Mouse (Mus musculus) left cerebral cortex, postnatal 25 days (tissue): Measurements from ENCODE around the gene Cbr2. TPM values are rescaled to one million over a fixed set of nuclear protein-coding genes. Genes with fewer than 3 reads are reported as not detected.
A peak's percentile ranks its signal among the peaks of the same experiment; 100 is the strongest.

ENCODE experiments used
- DNase-seq, 2 experiments: peaks; one replicate each; pipeline ENCODE4 v3.0.0; 2022; ENCODE audit warnings: low spot score in 2 of 2, mixed read lengths in 1 of 2
- intact Hi-C: fragments of 180-260 bp; cut with DNase I; formaldehyde crosslinking; loops from one replicate; pipeline ENCODE4 v1.15.1; 2025
- total RNA-seq, 2 experiments: library from RNA; stranded (reverse); gene quantifications; 2 replicates each; pipeline ENCODE4 v1.2.3; 2021

Cbr2 gene
- total RNA-seq, 2 experiments from 2014 or later: 2.6 to 3.7 TPM

DNA sequence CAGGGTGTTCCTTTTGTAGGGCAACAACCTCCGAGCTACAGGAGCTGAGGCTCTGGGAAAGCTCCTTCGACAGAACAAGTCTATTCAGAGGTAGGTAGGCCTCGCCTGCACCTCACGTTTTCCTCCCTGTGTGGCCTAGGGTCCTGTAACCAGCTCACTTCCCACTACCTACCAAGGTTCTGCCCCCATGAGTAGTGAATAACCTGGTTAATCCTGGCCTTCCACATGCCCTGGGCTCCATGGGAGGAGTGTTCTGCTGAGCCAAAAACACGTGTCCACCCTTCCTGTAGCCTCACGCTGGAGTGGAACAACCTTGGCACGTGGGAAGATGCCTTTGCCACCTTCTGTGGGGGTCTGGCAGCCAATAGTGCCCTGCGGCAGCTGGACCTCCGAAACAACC is 16.8 kb downstream of the Cbr2 start:
- intact Hi-C loops: no loop called here
- no peak for DNase-seq

DNA sequence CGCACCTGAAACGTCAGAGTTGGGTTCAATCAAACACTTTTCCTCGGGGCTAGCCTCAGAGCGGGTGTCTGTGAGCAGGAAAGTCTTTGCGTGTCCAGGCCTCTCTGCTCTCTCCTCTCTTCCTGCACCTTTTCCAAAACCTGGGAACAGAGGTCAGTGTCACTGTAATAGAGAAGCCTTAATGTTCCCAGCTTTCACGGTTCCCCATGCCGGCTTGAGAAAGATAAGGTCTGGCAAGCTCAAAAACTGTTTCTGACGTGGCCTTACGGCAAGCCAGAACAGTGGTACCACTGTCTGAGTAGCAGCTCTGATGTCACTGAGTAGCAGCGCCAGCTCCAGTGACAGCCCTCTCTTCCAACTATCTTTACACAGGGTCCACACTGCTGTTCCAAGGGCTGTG is 17.4 kb downstream of the Cbr2 start:
- DNase-seq: no peak
- intact Hi-C loops: no loop called here

DNA sequence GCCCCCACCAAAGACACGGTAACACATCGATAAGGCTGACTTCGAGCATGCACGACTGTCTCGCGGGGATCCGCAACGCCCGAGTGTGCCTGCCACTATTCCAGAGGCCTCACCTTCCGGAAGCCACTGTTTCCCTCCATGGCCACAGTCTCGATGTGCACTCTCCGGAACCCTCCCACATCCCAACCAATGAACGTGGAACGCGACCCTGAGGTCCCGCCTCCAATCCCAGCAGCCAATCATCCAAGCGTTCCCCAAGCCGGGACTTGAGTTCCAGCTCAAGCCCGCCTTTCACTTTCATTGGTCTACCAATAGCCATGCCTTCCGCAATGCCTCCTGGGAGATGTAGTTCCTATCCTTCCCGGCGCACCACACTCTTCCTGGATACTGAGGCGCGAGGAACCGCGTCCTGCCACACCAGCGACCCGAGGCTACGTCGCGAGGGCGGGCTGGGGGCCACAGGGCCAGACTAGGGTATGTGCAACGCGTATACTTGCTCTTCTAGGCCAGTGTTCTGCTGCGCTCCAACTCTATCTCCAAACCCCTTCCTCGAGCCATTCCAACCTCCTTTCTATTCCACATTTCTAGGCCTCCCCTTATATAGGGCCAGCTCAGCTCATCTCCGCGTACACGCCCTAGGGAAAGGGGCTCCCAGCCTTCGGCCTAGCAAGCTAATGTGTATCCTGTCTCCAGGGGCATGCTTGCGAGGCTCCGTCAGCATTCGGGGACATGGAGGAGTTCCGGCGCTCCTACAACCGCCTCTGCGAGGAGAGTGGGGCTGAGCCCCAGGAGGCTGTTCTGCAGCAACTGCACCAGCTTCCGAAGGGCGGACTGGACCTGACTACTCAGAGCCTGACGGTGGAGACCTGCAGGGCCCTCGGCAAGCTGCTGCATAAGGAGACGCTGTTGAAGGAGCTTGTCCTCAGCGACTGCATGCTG is 18.1 kb downstream of the Cbr2 start, which contains the start of the genes Cenpx and Lrrc45:
Gene Cenpx, minus strand, starts transcription at position 159 of the 939 bp plus-strand sequence.
Gene Lrrc45, plus strand, starts transcription at position 346 of the 939 bp plus-strand sequence.
- intact Hi-C loops: loop anchor here (2.0 kb wide), 4 partner anchors 55 to 133 kb away; partner anchors contain the start of genes Arhgdia and Sirt7
- DNase-seq: peak; percentile 97 to 100

DNA sequence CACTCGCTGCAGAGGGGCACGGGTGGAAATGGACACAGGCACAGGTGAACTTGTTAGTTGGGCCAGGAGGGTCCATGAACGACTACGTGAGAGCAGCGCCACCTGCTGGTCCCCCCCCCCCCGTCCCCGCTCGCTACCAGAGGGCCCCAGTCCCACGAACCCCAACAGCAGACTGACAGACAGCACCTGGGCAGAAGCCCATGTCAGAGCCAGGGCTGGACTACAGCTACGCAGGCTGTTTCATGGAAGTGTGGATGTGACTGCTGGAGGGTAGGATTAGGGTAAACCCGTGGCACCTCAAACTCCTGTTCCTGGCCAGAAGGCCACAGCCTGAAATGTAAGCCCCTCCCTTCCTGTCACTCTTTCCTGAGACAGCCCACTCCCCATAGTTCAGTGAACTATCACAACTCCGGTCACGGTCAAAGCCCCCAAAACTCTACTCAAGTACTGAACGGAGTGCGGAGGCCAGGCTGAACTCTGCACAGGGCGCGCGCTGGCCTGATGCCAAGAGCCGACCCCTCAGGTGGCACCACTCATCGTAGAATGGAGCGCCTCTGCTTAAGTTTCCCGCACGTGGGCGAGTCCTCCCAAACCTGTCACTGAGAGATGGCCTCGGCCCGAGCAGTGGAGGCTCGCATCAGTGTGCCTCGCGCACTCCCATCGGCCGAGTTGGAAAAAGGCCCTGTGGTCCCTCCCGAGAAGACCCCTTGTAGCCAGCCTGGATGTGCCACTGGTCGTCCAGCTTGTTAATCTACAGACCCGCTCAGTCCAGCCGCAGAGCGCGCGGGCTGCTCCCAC is 18.9 kb downstream of the Cbr2 start:
- no peak for DNase-seq
- intact Hi-C loops: loop anchor here (2.0 kb wide), 4 partner anchors 54 to 132 kb away; partner anchors contain the start of genes Arhgdia and Sirt7

DNA sequence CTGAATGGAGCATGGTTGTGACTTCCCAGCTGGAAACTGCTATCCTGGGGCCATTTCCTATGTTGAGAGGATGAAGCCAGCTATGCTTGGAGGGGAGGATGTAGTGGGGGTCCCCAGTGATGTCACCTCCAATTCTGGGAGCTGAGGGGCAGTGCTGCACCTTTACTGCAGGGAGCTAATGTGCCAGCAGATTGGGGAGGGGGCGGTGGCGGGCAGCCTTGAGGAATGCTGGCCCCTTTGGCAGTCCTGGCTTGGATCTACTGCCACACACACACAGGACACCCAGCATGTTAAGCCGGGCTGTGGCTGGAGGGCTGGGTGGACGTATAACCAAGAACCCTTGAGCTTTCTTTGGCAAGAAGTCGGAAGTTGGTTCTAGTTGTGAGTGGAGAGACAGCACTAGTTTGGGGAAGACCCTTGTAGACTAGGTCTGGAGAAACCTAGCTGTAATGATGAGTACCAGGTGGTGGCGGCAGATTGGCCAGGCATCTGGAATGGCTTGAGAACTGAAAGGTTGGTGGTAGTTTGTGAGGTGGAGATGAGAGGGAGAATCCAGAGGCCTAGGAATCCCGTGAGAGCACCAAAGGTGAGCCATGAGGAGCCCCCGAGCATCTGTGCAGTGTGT is 19.8 kb downstream of the Cbr2 start:
- intact Hi-C loops: loop anchor here (2.0 kb wide), 4 partner anchors 53 to 131 kb away; partner anchors contain the start of genes Arhgdia and Sirt7
- DNase-seq: no peak

DNA sequence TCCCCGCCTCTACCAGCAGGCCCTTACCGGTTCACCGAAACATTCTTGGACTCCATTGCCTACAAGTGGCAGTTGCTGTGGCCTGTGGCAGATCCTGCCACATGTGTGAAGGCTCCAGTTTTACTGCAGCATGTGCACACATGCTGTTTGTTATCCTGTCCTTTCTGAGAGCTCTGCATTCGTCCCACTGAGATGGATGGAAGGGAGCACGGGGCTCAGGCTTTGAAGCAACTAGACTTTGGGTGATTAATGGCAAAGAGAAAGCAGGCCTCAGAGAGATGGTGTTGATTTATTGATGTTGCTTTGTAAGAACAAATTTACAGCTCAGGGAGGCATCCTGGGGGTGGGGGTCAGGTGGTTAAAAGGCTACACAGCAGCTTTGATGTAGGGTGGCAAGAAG is 21.2 kb downstream of the Cbr2 start:
- DNase-seq: no peak
- intact Hi-C loops: no loop called here

DNA sequence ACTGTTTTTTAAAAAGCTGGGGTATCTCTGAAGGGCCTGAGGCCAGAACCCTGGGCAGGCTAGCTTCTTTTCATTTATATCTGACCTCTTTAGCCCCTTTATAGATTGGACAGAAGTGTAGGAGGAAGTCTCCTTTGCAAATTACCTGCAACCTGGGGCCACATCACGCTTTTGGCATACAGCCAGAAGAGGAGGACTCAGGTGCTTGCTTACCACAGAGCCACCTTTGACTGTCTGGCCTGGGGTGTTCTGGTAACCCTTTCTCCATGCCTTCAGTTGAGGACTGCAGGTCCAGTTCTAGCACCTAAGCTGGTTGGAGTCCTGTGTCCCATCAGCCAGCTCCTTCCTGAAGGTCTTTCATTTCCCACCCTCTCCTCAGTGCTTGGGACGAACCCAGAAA is 22.4 kb downstream of the Cbr2 start:
- no peak for DNase-seq
- intact Hi-C loops: no loop called here

DNA sequence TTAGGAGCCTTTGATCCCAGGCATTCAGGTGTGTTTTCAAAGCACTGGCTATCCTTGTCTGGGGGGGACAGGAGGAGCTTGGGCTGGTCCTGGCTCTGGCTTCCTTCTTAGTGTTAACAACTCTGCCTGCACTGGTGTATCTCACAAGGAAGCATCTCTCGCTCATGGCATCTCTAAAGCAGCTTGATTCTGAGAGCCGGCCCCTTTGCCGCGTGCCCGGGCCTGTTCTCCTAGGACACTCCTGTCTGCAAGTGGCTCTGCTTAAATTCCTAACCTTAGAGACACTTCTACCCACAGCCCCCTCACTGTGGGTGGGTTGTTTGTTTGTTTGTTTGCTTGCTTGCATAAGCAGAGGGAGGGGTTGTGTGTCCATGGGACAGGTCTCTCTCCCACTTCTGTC is 23.9 kb downstream of the Cbr2 start:
- DNase-seq: no peak
- intact Hi-C loops: no loop called here

DNA sequence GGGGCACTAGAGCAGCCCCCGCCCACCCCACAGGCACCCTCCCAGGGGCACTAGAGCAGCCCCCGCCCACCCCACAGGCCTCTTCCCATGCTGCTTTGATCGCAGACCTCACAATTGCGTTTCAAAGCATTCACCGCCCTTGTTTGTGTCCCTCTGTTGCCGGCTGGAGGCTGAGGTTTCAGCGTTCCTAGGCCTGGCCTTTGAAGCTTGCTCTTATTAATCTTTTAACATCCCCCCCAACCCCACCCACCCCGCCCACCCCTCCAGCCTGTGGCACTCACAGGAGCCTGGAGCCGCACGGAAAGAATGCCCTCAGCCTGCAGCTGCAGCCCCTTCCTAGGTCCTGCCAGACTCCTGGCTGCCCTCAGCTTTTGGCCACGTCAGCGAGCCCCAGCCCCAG is 24.7 kb downstream of the Cbr2 start:
- intact Hi-C loops: no loop called here
- no peak for DNase-seq

DNA sequence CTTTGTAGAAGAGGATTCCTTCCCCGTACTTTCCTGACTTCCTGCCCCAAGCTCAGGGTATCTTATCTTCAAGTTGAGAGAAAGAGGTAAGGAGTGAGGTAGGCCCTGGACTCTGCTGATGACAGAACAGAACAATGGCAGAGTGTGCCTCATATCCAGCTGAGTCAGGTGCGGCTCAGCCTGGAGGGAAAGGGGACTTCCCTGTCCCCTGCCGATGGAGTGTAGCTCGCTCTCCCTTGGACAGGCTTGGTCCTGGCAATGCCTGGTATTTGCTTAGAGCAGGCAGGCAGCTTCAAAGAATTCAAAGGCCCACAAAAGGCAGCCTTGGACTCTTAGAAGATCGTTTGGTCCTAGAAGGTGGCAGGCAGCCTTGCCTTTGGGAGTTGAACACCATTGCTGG is 25.8 kb downstream of the Cbr2 start:
- intact Hi-C loops: no loop called here
- no peak for DNase-seq

DNA sequence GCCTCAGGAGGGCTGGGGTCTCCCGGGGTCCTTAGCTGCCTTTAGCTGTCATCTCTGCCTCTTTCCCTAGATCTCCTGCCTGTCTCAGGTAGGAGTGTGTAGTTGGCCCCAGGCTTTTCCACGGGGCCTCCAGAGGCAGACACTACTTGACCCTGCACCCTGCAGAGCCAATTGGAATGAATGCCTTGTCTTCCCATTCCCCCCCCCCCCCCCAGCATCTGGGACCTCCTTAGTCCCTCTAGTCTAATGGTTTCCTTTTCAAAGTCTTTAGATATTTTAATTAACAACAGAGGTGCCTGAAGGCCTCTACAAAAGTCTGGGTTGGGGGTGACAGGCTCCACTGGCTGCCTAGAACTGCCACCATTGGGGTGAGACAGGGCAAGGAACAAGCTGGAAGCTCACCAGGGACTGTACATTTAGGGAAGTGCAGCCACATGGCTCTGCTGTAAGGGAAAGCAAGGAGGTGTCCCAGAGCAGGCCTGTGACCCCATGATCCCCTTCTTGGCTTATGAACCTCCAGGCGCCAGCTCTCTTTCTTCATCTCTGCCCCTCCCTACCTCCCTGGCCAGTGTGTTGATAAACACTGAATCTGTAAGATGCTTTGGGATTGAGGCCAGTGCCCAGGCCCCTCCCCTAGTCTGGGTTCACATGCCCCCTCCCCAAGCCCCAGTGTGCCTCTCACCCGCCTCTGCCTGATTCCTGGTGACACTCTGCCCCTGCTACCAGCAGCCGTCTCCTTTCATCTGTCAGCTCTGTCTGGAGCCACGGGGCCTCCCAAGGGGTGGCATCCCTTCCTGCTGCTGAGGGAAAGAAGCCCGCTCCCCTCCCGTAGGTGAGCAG is 27.2 kb downstream of the Cbr2 start:
- intact Hi-C loops: no loop called here
- DNase-seq: no peak

DNA sequence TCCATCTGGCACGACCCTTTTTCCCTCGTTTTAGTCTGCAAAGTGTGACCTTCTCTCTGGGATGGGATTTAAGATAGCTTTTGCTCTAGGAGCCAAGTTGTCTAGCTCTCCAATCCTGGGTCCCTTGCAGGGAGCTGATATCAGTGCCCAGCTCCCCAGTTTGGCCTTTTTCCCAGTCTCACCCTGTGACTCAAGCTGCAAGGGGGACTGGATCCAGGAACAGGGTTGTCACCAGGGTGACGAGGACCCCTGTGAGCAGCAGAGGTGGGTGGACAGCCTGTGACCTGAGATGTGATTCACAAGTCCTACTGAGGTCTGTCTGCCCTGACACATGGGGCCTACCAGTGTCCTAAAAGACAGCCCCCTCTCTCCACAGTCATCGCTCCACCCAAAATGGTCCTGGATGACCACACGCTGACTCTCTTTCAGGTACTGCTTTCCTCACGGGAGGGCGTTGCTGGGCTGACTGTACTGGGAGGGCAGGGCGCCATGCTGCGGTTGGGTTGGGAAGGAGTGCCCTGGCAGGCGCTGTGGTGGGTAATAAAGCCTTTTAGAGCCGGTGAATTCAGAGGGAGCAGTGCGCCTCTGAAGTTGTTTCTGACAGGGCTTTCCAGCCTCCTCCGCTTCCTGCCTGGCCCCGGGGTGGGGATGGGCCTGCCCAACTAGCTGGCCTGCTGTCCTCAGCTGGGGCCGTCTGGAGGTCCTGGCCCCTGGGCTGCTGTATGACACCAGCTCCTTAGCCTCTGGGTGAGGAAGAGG is 28.0 kb downstream of the Cbr2 start:
- intact Hi-C loops: no loop called here
- DNase-seq: no peak

DNA sequence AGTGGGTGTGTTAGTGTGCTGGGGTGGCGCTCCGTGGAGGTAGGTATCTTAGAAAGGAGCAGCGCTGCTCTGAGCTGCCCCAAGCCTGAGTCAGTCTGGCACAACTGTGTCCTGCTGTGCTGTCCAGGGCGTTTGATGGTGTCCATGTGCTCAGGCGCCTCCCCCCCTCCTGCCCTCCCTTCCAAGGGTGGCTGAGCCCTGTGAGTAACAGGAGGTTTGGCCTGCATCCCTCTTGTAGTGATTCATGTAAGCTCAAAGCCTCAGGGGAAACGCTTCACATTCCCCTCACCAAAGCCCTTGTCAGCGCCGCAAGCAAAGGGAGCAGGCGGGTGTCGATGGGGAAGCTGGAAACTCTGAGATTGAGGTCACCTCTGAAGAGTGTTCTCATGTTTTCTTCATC is 34.2 kb downstream of the Cbr2 start:
- DNase-seq: no peak
- intact Hi-C loops: no loop called here

DNA sequence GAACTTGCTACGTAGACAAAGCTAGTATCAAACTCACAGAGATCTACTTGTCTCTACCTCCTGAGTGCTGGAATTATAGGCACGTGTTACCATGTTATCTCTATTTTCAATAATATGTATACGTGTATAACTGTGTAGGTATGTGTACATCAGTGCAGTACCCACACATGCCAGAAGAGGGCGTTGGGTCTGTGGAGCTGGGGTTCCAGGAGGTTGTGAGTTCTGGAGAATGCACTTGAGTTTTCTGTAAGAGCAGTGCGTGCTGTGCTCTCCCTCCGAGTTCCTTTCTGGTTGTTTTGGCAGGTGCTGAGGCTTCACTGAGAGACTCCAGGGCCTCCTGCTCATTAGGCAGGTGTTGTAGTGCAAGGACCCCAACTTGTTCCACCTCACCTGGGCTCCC is 35.3 kb downstream of the Cbr2 start:
- intact Hi-C loops: no loop called here
- DNase-seq: no peak

DNA sequence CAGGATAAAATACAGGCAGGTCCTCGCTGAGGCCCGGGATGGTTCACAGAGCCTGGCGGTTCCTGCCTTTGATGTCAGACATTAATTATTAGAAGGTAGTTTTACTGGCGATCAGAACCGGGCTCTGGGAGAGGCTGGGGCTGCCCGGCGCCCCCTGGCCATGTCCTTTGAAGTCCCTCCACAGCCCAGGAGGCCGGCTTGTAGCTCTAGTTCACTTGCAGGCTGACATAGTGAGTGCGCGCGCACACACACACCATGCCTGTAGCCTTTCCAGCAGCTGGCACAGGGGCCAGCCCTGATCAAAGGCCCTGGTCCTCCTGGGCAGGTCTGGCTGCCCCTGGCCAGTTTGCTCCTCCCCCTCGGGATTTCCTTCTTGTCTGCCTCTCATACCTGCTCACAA is 36.3 kb downstream of the Cbr2 start:
- intact Hi-C loops: no loop called here
- DNase-seq: no peak

DNA sequence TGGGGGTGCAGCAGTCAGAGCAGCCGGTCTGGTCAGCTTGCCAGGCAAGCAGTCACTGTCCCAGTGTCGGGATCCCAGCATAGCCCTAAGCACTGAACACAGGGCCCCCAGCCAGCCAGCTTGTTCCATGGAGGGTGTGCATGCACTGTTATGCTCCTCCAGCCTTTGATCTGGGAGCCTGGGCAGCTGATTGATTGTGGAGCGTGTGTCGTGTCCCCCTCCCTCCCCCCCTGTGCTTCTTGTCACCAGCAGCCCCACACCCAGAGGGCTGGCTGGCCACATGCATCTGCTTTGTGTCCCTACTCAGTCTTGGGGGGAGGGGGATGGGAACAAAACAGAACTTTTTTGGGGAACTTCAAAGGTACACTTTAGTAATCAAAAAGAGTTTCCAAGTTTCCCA is 36.7 kb downstream of the Cbr2 start:
- intact Hi-C loops: no loop called here
- DNase-seq: no peak

DNA sequence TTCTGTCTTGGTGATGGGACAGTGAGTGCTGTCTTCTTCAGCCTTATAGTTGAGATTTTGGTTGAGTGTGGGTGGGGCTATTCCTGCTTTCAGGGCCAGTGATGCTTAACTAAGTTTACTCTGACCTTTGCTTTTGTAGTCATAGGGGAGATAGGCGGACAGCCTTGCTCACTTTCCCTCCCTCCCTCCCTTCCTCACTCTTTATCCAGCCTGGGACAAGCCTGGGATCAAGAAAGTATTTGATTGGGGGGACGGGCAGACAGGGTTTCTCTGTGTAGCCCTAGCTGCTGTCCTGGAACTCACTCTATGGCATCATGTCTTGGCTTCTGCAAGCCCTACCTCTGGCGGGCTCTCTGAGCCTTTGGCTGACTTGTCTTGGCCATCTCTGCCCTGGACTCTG is 38.5 kb downstream of the Cbr2 start:
- no peak for DNase-seq
- intact Hi-C loops: no loop called here

DNA sequence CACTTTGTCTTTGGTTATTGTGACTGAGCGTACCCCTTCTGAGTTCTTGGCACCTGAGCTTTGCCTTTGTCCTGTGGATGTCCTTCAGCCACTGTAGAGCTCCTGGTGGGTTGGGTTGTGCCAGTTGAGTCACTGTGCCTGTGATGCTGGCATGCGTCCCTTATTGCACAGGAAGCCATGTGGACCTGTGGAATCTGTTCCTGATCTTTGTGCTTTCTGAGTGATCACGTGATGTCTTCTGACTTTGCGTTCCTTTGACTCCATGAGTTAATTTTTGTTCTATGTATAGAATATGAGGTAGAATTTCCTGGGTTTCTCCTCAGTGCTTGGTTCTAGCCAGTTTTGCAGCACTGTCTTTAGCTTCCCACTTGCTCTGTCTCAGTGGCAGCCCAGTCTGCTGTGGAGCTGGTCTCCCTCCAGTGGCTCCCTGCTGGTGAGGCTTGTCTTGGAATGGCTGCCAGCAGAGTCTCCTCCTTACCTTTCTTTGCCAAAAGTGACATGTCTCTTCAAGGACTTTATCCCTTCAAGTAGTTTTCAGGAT is 39.4 kb downstream of the Cbr2 start:
- DNase-seq: peak in 1 of 2 experiments; percentile 58
- intact Hi-C loops: no loop called here
